Mouse (Mus musculus): ENCODE data around the gene Ctnna2.

Gene Ctnna2

GRCm38 (mm10) chr6:77324748-77325147 lies 654.8 kb downstream of the Ctnna2 start:
- CTCF ChIA-PET: no interaction called here

GRCm38 (mm10) chr6:77324327-77324726 lies 655.2 kb downstream of the Ctnna2 start:
- CTCF ChIA-PET: no interaction called here
- POLR2A ChIA-PET: no interaction called here

More at GRCm38 (mm10) chr6:77324748-77325147, 654.8 kb downstream of the Ctnna2 start:
- POLR2A ChIA-PET: no interaction called here

- POLR2A ChIA-PET: no interaction called here
These were observed 672.7 kb downstream of the Ctnna2 start for GRCm38 (mm10) chr6:77306796-77307195.

GRCm38 (mm10) chr6:77301305-77301704 lies 678.2 kb downstream of the Ctnna2 start:
- ChIA-PET POLR2A (no interaction called here), CTCF (no interaction called here)

More at GRCm38 (mm10) chr6:77306796-77307195, 672.7 kb downstream of the Ctnna2 start:
- CTCF ChIA-PET: no interaction called here

GRCm38 (mm10) chr6:77291415-77291814 lies 688.1 kb downstream of the Ctnna2 start:
- ChIA-PET POLR2A (no interaction called here), CTCF (no interaction called here)

GRCm38 (mm10) chr6:77288402-77288801 lies 691.1 kb downstream of the Ctnna2 start:
- CTCF ChIA-PET: no interaction called here
- POLR2A ChIA-PET: no interaction called here

- ChIA-PET CTCF (interaction anchor here in 1 of 4 experiments (0.6 kb wide), 1 partner anchor 353 kb away, joined by 3 read pairs; no protein-coding TSS in a partner anchor), POLR2A (no interaction called here)
These were observed 693.2 kb downstream of the Ctnna2 start for GRCm38 (mm10) chr6:77286317-77286716.

GRCm38 (mm10) chr6:77278794-77279193 lies 700.7 kb downstream of the Ctnna2 start:
- ChIA-PET CTCF (no interaction called here), POLR2A (interaction anchor here in 1 of 4 experiments (0.5 to 0.6 kb wide), 2 partner anchors 36 to 855 kb away, joined by 3 read pairs; no protein-coding TSS in a partner anchor)

GRCm38 (mm10) chr6:77265163-77265562 lies 714.3 kb downstream of the Ctnna2 start:
- ChIA-PET CTCF (no interaction called here), POLR2A (no interaction called here)

GRCm38 (mm10) chr6:77257358-77258105 lies 722.0 kb downstream of the Ctnna2 start:
- CTCF ChIA-PET: interaction anchor here in 1 of 4 experiments (0.6 kb wide), 1 partner anchor 83 kb away, joined by 4 read pairs; no protein-coding TSS in a partner anchor
- POLR2A ChIA-PET: interaction anchor here in 1 of 4 experiments (0.7 kb wide), 1 partner anchor 16 kb away, joined by 3 read pairs; no protein-coding TSS in a partner anchor

GRCm38 (mm10) chr6:77256348-77256747 lies 723.2 kb downstream of the Ctnna2 start:
- CTCF ChIA-PET: no interaction called here
- POLR2A ChIA-PET: no interaction called here

GRCm38 (mm10) chr6:77253480-77253879 lies 726.0 kb downstream of the Ctnna2 start:
- CTCF ChIA-PET: no interaction called here

GRCm38 (mm10) chr6:77243541-77244231 lies 735.8 kb downstream of the Ctnna2 start:
- ChIA-PET CTCF (no interaction called here), POLR2A (interaction anchor here in 2 of 4 experiments (0.6 kb wide), 2 partner anchors 35 to 134 kb away, joined by 3 read pairs; no protein-coding TSS in a partner anchor)

More at GRCm38 (mm10) chr6:77253480-77253879, 726.0 kb downstream of the Ctnna2 start:
- POLR2A ChIA-PET: no interaction called here

- POLR2A ChIA-PET: interaction anchor here in 3 of 4 experiments (0.6 to 0.7 kb wide), 3 partner anchors 15 to 480 kb away, joined by 3 to 5 read pairs (median 3); no protein-coding TSS in a partner anchor
These were observed 736.7 kb downstream of the Ctnna2 start, which contains the start of gene Lrrtm1 for GRCm38 (mm10) chr6:77242601-77243406. TSS of gene Lrrtm1 (plus strand) at chr6:77242689.

GRCm38 (mm10) chr6:77240426-77240825 lies 739.1 kb downstream of the Ctnna2 start:
- CTCF ChIA-PET: no interaction called here
- POLR2A ChIA-PET: no interaction called here

More at GRCm38 (mm10) chr6:77242601-77243406, 736.7 kb downstream of the Ctnna2 start, which contains the start of gene Lrrtm1:
- CTCF ChIA-PET: interaction anchor here in 2 of 4 experiments (0.6 to 0.9 kb wide), 3 partner anchors 24 to 1515 kb away, joined by 3 to 4 read pairs (median 4); no protein-coding TSS in a partner anchor

- ChIA-PET CTCF (no interaction called here), POLR2A (no interaction called here)
These were observed 756.5 kb downstream of the Ctnna2 start for GRCm38 (mm10) chr6:77222849-77223638.

- ChIA-PET CTCF (no interaction called here), POLR2A (no interaction called here)
These were observed 758.7 kb downstream of the Ctnna2 start for GRCm38 (mm10) chr6:77220776-77221175.

- POLR2A ChIA-PET: no interaction called here
These were observed 760.6 kb downstream of the Ctnna2 start for GRCm38 (mm10) chr6:77218875-77219274.

GRCm38 (mm10) chr6:77215322-77215721 lies 764.2 kb downstream of the Ctnna2 start:
- POLR2A ChIA-PET: no interaction called here
- CTCF ChIA-PET: no interaction called here

More at GRCm38 (mm10) chr6:77218875-77219274, 760.6 kb downstream of the Ctnna2 start:
- CTCF ChIA-PET: interaction anchor here in 3 of 4 experiments (0.6 to 1.3 kb wide), 4 partner anchors 9 to 186 kb away, joined by 3 to 8 read pairs (median 4); partner anchors contain the start of gene Lrrtm1 (in 1 of the 3)
